Mouse (Mus musculus) myocyte (in vitro differentiated cells): ENCODE measurements around the gene Sag. TPM values are rescaled to one million over a fixed set of nuclear protein-coding genes. Genes with fewer than 3 reads are reported as not detected.
A peak's percentile ranks its signal among the peaks of the same experiment; 100 is the strongest.

Source experiments
- H3K27me3 ChIP-seq: one replicate; pipeline ENCODE4 v1.6.1; 2011; ENCODE audit not compliant: control insufficient read depth, insufficient read depth, insufficient read length
- H3K36me3 ChIP-seq: one replicate; pipeline ENCODE4 v1.6.1; 2011; ENCODE audit not compliant: control insufficient read depth, insufficient read depth
- H3K4me2 ChIP-seq: one replicate; pipeline ENCODE4 v1.6.1; 2011; ENCODE audit warnings: low read depth, control low read depth
- H3K4me3 ChIP-seq: one replicate; pipeline ENCODE4 v1.5.1; 2011; ENCODE audit warnings: mild to moderate bottlenecking, control low read depth, moderate library complexity
- H3K79me2 ChIP-seq: one replicate; pipeline ENCODE4 v1.6.1; 2011; ENCODE audit not compliant: control insufficient read depth, insufficient read depth
- H3ac ChIP-seq: one replicate; pipeline ENCODE4 v1.6.1; 2011; ENCODE audit not compliant: control insufficient read depth, insufficient read length
- CEBPB ChIP-seq: IDR thresholded peaks from 2 replicates; pipeline ENCODE4 v1.6.1; 2011; ENCODE audit warnings: mild to moderate bottlenecking, moderate library complexity; ENCODE audit not compliant: poor library complexity, insufficient read depth, severe bottlenecking
- E2F4 ChIP-seq: IDR thresholded peaks from one replicate; pipeline ENCODE4 v1.6.1; 2011; ENCODE audit warnings: mild to moderate bottlenecking, control low read depth, moderate library complexity; ENCODE audit not compliant: insufficient read depth
- MAX ChIP-seq: IDR thresholded peaks from one replicate; pipeline ENCODE4 v1.6.1; 2011; ENCODE audit warnings: low read depth, mild to moderate bottlenecking, control low read depth
- MYOD1 ChIP-seq, 3 experiments: IDR thresholded peaks; one replicate each; pipeline ENCODE4 v1.6.1; 2011; ENCODE audit warnings: control low read depth in 2 of 3, low read depth in 2 of 3, mild to moderate bottlenecking in 2 of 3, moderate library complexity in 1 of 3; ENCODE audit not compliant: insufficient read length in 2 of 3, control insufficient read depth in 1 of 3
- MYOG ChIP-seq, 3 experiments: IDR thresholded peaks; one replicate each; pipeline ENCODE4 v1.6.1; 2011; ENCODE audit warnings: control low read depth in 2 of 3, low read depth in 2 of 3, mild to moderate bottlenecking in 2 of 3; ENCODE audit not compliant: insufficient read length in 2 of 3, control insufficient read depth in 1 of 3, insufficient read depth in 1 of 3
- POLR2A ChIP-seq: IDR thresholded peaks from one replicate; pipeline ENCODE4 v1.6.1; 2011; ENCODE audit warnings: low read depth, mild to moderate bottlenecking, control low read depth, moderate library complexity; ENCODE audit not compliant: insufficient read length
- POLR2AphosphoS2 ChIP-seq: IDR thresholded peaks from one replicate; pipeline ENCODE4 v1.6.1; 2011; ENCODE audit warnings: low read depth, control low read depth; ENCODE audit not compliant: insufficient read length
- SRF ChIP-seq: IDR thresholded peaks from one replicate; pipeline ENCODE4 v1.6.1; 2011; ENCODE audit warnings: low read depth; ENCODE audit not compliant: control insufficient read depth, insufficient read length
- TCF12 ChIP-seq: IDR thresholded peaks from one replicate; pipeline ENCODE4 v1.6.1; 2011; ENCODE audit warnings: mild to moderate bottlenecking, control low read depth; ENCODE audit not compliant: poor library complexity, insufficient read depth, severe bottlenecking
- TCF3 ChIP-seq: IDR thresholded peaks from one replicate; pipeline ENCODE4 v1.6.1; 2011; ENCODE audit warnings: low read depth, control low read depth; ENCODE audit not compliant: insufficient read length
- USF1 ChIP-seq: IDR thresholded peaks from one replicate; pipeline ENCODE4 v1.6.1; 2011; ENCODE audit warnings: low read depth, mild to moderate bottlenecking, control low read depth, moderate library complexity
- polyA plus RNA-seq: library from polyadenylated mRNA; unstranded; fragments of >200 nt; fragmentation: generic; extraction: Trizol; gene quantifications from one replicate; pipeline ENCODE4 v1.2.1, GENCODE M21; 2012; ENCODE audit warnings: missing spikeins

The Sag gene
- polyA plus RNA-seq, 1 experiment = 0.72 TPM

GRCm38 (mm10) chr1:87879034-87879433 lies 75.6 kb downstream of the Sag start:
- Histone ChIP-seq H3K4me3 (no peak overlapping the region), H3K79me2 (peaks cover 62% of the 10 kb centered on the region), H3ac (no peak overlapping the region), H3K36me3 (peaks cover 15% of the 10 kb centered on the region), H3K27me3 (no peaks in the 10 kb centered on the region), H3K4me2 (peak overlapping the region; percentile 53)
- TF ChIP-seq MYOG (IDR thresholded peaks at IDR 0.05; ENCODE audit: control insufficient read depth in 1 of 3, insufficient read depth in 1 of 3, insufficient read length in 2 of 3, low read depth in 2 of 3) (peak in 1 of 3 experiments; percentile 80), POLR2A (no peak), POLR2AphosphoS2 (no peak), TCF12 (peak; percentile 34), MYOD1 (IDR thresholded peaks at IDR 0.05; ENCODE audit: control insufficient read depth in 1 of 3, insufficient read length in 2 of 3, low read depth in 2 of 3) (peak in 2 of 3 experiments; percentile 12 to 46)

GRCm38 (mm10) chr1:87879494-87880325 lies 76.2 kb downstream of the Sag start:
- TF ChIP-seq MYOG (IDR thresholded peaks at IDR 0.05; ENCODE audit: control insufficient read depth in 1 of 3, insufficient read depth in 1 of 3, insufficient read length in 2 of 3, low read depth in 2 of 3) = peak in 1 of 3 experiments; percentile 49
- no peak for TF ChIP-seq CEBPB
- H3ac ChIP-seq = no peak overlapping the region
- H3K4me2 ChIP-seq = peak overlapping the region; percentile 53
- no peaks in the 10 kb centered on the region for H3K27me3 ChIP-seq
- peaks cover 56% of the 10 kb centered on the region for H3K79me2 ChIP-seq
- no peak overlapping the region for H3K4me3 ChIP-seq
- peaks cover 19% of the 10 kb centered on the region for H3K36me3 ChIP-seq

GRCm38 (mm10) chr1:87880326-87880627 lies 76.8 kb downstream of the Sag start:
- peaks cover 50% of the 10 kb centered on the region for H3K79me2 ChIP-seq
- peaks cover 20% of the 10 kb centered on the region for H3K36me3 ChIP-seq
- no peak overlapping the region for H3K4me3 ChIP-seq
- TF ChIP-seq MYOG (IDR thresholded peaks at IDR 0.05; ENCODE audit: control insufficient read depth in 1 of 3, insufficient read depth in 1 of 3, insufficient read length in 2 of 3, low read depth in 2 of 3) = no peak
- TF ChIP-seq POLR2A = no peak
- TF ChIP-seq TCF3 = no peak
- TF ChIP-seq USF1 = no peak
- TF ChIP-seq E2F4 = no peak
- no peak for TF ChIP-seq CEBPB
- TF ChIP-seq MAX = no peak
- no peak for TF ChIP-seq MYOD1 (IDR thresholded peaks at IDR 0.05; ENCODE audit: control insufficient read depth in 1 of 3, insufficient read length in 2 of 3, low read depth in 2 of 3)
- no peak for TF ChIP-seq TCF12
- TF ChIP-seq SRF = no peak
- TF ChIP-seq POLR2AphosphoS2 = no peak
- no peak overlapping the region for H3ac ChIP-seq
- peak overlapping the region; percentile 53 for H3K4me2 ChIP-seq
- H3K27me3 ChIP-seq = no peaks in the 10 kb centered on the region

GRCm38 (mm10) chr1:87880856-87881255 lies 77.4 kb downstream of the Sag start:
- H3K4me2 ChIP-seq = peak overlapping the region; percentile 53

GRCm38 (mm10) chr1:87881726-87882125 lies 78.2 kb downstream of the Sag start:
- Histone ChIP-seq H3K79me2 (peaks cover 36% of the 10 kb centered on the region), H3K4me2 (peak overlapping the region; percentile 41), H3K36me3 (peaks cover 28% of the 10 kb centered on the region), H3ac (no peak overlapping the region), H3K27me3 (no peaks in the 10 kb centered on the region), H3K4me3 (no peak overlapping the region)
- TF ChIP-seq POLR2AphosphoS2 = no peak

More at GRCm38 (mm10) chr1:87880856-87881255, 77.4 kb downstream of the Sag start:
- Histone ChIP-seq H3K79me2 (peaks cover 45% of the 10 kb centered on the region), H3K27me3 (no peaks in the 10 kb centered on the region), H3K36me3 (peaks cover 26% of the 10 kb centered on the region), H3K4me3 (no peak overlapping the region), H3ac (no peak overlapping the region)
- TF ChIP-seq POLR2A (no peak), CEBPB (no peak), MYOD1 (IDR thresholded peaks at IDR 0.05; ENCODE audit: control insufficient read depth in 1 of 3, insufficient read length in 2 of 3, low read depth in 2 of 3) (peak; percentile 82 to 92 (median 86)), MYOG (IDR thresholded peaks at IDR 0.05; ENCODE audit: control insufficient read depth in 1 of 3, insufficient read depth in 1 of 3, insufficient read length in 2 of 3, low read depth in 2 of 3) (peak; percentile 79 to 96 (median 92)), TCF12 (peak; percentile 89), TCF3 (peak; percentile 71), E2F4 (no peak)
